Mouse (Mus musculus) neural tube, embryonic 12.5 days (tissue): Measurements from ENCODE around the gene Rbms1. TPM values are rescaled to one million over a fixed set of nuclear protein-coding genes. Genes with fewer than 3 reads are reported as not detected.

Experiments
- ATAC-seq: fragments of 200-750 bp; cut with Nextera tagmentation; 2 replicates; pipeline ENCODE4 v1.8.0; 2017; ENCODE audit warnings: low read depth, mild to moderate bottlenecking, moderate TSS enrichment, moderate library complexity; ENCODE audit not compliant: low FRiP score
- H3K27ac ChIP-seq: fragments of 300-500 bp; sonication (generic); 2 replicates; pipeline ENCODE4 v1.5.1; 2016
- H3K27me3 ChIP-seq: fragments of 300-500 bp; sonication (generic); replicated peaks from 2 replicates; pipeline ENCODE4 v1.6.1; 2016; ENCODE audit warnings: mild to moderate bottlenecking
- H3K36me3 ChIP-seq: fragments of 300-500 bp; sonication (generic); 2 replicates; pipeline ENCODE4 v1.6.1; 2016; ENCODE audit warnings: mild to moderate bottlenecking
- H3K4me1 ChIP-seq: fragments of 300-500 bp; sonication (generic); 2 replicates; pipeline ENCODE4 v1.6.1; 2016
- H3K4me2 ChIP-seq: fragments of 300-500 bp; sonication (generic); replicated peaks from 2 replicates; pipeline ENCODE4 v1.6.1; 2016; ENCODE audit warnings: mild to moderate bottlenecking
- H3K4me3 ChIP-seq: fragments of 300-500 bp; sonication (generic); 2 replicates; pipeline ENCODE4 v1.5.1; 2016
- H3K9ac ChIP-seq: fragments of 300-500 bp; sonication (generic); 2 replicates; pipeline ENCODE4 v1.6.1; 2016; ENCODE audit warnings: mild to moderate bottlenecking
- H3K9me3 ChIP-seq: fragments of 300-500 bp; sonication (generic); 2 replicates; pipeline ENCODE4 v1.6.1; 2016; ENCODE audit warnings: mild to moderate bottlenecking
- WGBS: fragments of 180-500 bp; shearing (Covaris S2); methylation state at CpG from one replicate; pipeline ENCODE4 v1.1.7; 2016; 5-methylcytosine and 5-hydroxymethylcytosine counted together
- polyA plus RNA-seq: library from polyadenylated mRNA; unstranded; fragments of >200 nt; fragmentation: Nextera tagmentation; extraction: Ambion mirVana; gene quantifications from 2 replicates; pipeline ENCODE4 v1.2.1, GENCODE M21; 2016

Rbms1 gene
- polyA plus RNA-seq, 1 experiment from 2014 or later = 79.3 TPM

- Histone ChIP-seq H3K9ac (no peak overlapping the region), H3K36me3 (no peaks in the 10 kb centered on the region), H3K9me3 (no peaks in the 10 kb centered on the region), H3K27me3 (no peaks in the 10 kb centered on the region), H3K4me1 (0 out of 2 replicates have a peak, but pooled peaks cover under 1% of the 10 kb centered on the region), H3K4me2 (no peak overlapping the region), H3K27ac (no peak overlapping the region), H3K4me3 (no peak overlapping the region)
- WGBS = 59% methylated on average over 3 of the region's 3 CpGs
- ATAC-seq = no peak
Measured at GRCm38 (mm10) chr2:60708671-60709070, 254.3 kb downstream of the Rbms1 start.

DNA sequence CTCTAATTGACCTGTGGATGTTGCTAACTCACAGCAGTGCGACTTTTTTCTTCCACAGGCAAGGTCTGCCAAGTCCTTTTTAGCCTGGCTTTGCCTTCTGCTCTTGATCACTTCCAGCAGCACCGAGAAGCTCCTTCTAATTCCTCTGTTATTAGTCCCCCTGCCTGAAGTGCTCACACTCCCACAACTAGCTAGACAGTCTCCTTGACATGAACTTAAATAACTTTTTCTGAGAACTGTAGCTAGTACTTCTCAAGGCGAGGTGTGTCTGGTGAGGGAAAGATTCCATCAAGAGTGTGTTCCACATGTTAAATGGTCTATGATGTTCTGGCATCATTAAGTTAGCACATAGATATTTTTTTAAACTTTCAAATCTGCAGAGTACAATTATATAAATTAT, 256.1 kb downstream of the Rbms1 start:
- no peak overlapping the region for H3K4me3 ChIP-seq
- WGBS = 90% methylated on average over 3 of the region's 3 CpGs

DNA sequence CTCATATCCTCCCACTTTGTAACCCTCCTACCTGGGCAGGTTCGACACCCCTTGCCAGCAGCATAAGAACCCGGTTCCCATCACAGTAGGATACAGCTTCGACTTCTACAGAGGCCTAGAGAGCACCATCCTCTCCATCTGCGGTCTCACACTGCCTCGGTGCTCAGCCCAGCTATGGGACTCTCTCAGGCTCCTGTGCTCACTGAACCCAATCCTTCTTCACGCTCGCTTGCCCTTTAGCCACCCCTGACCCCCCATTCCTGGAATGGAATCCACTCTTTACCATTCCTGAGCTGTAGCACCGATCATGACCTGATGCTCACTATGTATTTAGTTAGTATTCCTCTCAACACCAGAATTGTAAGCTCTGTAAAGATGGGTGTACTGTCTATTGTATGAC, 257.6 kb downstream of the Rbms1 start:
- Histone ChIP-seq H3K27ac (no peak overlapping the region), H3K36me3 (no peaks in the 10 kb centered on the region), H3K4me3 (no peak overlapping the region), H3K4me2 (no peak overlapping the region), H3K27me3 (no peaks in the 10 kb centered on the region), H3K4me1 (no peaks in the 10 kb centered on the region), H3K9me3 (no peaks in the 10 kb centered on the region), H3K9ac (no peak overlapping the region)
- no peak for ATAC-seq
- WGBS = 90% methylated on average over 8 of the region's 8 CpGs

More for the DNA sequence above, 256.1 kb downstream of the Rbms1 start:
- Histone ChIP-seq H3K36me3 (no peaks in the 10 kb centered on the region), H3K27me3 (no peaks in the 10 kb centered on the region), H3K9me3 (no peaks in the 10 kb centered on the region), H3K27ac (no peak overlapping the region), H3K4me1 (no peaks in the 10 kb centered on the region), H3K9ac (no peak overlapping the region), H3K4me2 (no peak overlapping the region)
- no peak for ATAC-seq

- H3K9me3 ChIP-seq = no peaks in the 10 kb centered on the region
- 83% methylated on average over 4 of the region's 4 CpGs for WGBS
- H3K9ac ChIP-seq = no peak overlapping the region
- H3K4me1 ChIP-seq = peaks cover 2% of the 10 kb centered on the region; the same call in 1 of the 2 replicates
- H3K4me2 ChIP-seq = no peak overlapping the region
- no peak overlapping the region for H3K4me3 ChIP-seq
- H3K27ac ChIP-seq = no peak overlapping the region
- no peaks in the 10 kb centered on the region for H3K36me3 ChIP-seq
- no peaks in the 10 kb centered on the region for H3K27me3 ChIP-seq
- ATAC-seq = no peak
Measured at GRCm38 (mm10) chr2:60703315-60703714, 259.7 kb downstream of the Rbms1 start.

- no peak overlapping the region for H3K4me2 ChIP-seq
- peaks cover 11% of the 10 kb centered on the region for H3K4me1 ChIP-seq
- H3K4me3 ChIP-seq = no peak overlapping the region
- no peak for ATAC-seq
- H3K27me3 ChIP-seq = no peaks in the 10 kb centered on the region
- H3K27ac ChIP-seq = no peak overlapping the region
- H3K36me3 ChIP-seq = no peaks in the 10 kb centered on the region
- WGBS = 84% methylated on average over 4 of the region's 4 CpGs
- no peak overlapping the region for H3K9ac ChIP-seq
- no peaks in the 10 kb centered on the region for H3K9me3 ChIP-seq
Measured at GRCm38 (mm10) chr2:60700956-60701355, 262.0 kb downstream of the Rbms1 start.

Other genes with a start within 250 kb of the Rbms1 start
- gene Itgb6, start 240.5 kb downstream of the Rbms1 start, polyA plus RNA-seq = 0.23 and 0.45 TPM in 2 replicates